Mouse (Mus musculus) 416B (cell line): ENCODE results near the gene Med15.
"Not testable (repeated sequence)": the region's sequence is repeated elsewhere in the genome, so short reads cannot be mapped to it uniquely, and the experiment has no call there.

Source experiments
- DNase-seq: peaks from one replicate; pipeline ENCODE4 v3.0.0; 2011; ENCODE audit warnings: low read depth

The Med15 gene

GRCm38 (mm10) chr16:17617922-17618565 lies 114.6 kb downstream of the Med15 start:
- peak; percentile 67 for DNase-seq

DNA sequence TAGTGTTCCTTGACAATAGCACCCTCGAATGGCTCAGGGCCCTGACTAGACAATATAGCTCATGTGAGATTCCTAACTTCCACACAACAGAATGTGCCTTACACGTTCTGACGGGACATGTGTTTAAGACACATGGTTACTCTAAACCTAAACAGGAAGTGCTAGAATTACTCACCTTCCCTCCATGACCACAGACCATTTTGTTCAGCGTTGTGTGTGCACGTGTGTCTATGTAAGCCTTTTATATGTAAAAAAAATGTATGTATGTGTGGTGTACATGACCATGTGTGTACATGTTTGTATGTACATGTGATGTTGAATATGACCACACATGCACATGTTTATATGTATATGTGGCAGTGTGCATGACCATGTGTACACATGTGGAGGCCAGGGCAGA lies 116.5 kb downstream of the Med15 start:
- peak; percentile 78 for DNase-seq

DNA sequence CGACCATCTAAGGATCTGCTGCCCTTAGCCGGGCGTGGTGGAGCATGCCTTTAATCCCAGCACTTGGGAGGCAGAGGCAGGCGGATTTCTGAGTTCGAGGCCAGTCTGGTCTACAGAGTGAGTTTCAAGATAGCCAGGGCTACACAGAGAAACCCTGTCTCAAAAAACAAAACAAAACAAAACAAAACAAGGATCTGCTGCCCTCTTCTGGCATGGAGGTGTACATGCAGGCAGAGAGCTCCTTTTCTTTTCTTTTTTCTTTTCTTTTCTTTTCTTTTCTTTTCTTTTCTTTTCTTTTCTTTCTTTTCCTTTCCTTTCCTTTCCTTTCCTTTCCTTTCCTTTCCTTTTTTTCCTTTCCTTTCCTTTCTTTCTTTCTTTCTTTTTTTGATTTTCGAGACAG lies 118.0 kb downstream of the Med15 start:
- not testable (repeated sequence) for DNase-seq

DNA sequence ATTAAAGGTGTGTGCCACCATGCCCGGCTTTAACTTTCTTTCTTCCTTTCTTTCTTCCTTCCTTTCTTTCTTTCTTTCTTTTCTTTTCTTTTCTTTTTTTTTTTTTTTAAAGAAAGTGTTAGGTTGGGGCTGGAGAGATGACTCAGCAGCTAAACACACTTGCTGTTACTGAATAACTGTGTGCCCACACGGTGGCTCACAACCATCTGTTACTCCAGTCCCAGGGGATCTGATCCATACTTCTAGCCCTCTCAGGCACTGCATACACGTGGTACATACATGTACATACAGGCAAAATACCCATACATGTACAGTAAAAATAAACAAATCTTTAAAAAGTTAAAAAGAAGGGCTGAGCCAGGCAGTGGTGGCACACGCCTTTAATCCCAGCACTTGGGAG lies 121.3 kb downstream of the Med15 start:
- DNase-seq = no peak

GRCm38 (mm10) chr16:17605684-17606083 lies 127.0 kb downstream of the Med15 start:
- no peak for DNase-seq

DNA sequence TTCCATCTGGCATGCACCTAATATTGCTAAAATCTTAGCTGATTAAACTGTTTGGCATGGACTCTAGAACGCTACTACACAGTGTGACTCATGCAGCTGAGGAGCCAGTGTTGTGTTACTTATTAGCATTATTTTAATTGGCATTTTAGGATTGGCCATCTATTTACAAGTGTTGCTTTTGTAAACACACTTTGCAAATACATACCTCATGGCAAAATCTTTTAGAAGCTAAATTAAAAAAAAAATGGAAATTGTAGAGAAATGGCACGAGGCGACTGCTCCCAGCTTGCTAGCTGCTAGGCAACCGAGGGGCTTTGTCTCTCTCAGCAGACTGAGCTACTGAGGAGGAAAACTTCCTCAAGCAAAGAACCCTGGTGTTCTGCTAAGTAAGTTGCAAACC lies 127.8 kb downstream of the Med15 start:
- DNase-seq = no peak
